Mouse (Mus musculus) gastrocnemius, postnatal 10 days (tissue): ENCODE measurements around the gene Gna13. TPM values are rescaled to one million over a fixed set of nuclear protein-coding genes. Genes with fewer than 3 reads are reported as not detected.
A peak's percentile ranks its signal among the peaks of the same experiment; 100 is the strongest.

ENCODE experiments used
- DNase-seq: peaks from one replicate; pipeline ENCODE4 v3.0.0; 2021; ENCODE audit warnings: mixed read lengths
- total RNA-seq, 2 experiments: library from RNA; stranded (reverse); gene quantifications; 2 replicates each; pipeline ENCODE4 v1.2.3; 2021

The Gna13 gene
- total RNA-seq, 2 experiments from 2014 or later: 39.3 to 42.5 TPM

DNA sequence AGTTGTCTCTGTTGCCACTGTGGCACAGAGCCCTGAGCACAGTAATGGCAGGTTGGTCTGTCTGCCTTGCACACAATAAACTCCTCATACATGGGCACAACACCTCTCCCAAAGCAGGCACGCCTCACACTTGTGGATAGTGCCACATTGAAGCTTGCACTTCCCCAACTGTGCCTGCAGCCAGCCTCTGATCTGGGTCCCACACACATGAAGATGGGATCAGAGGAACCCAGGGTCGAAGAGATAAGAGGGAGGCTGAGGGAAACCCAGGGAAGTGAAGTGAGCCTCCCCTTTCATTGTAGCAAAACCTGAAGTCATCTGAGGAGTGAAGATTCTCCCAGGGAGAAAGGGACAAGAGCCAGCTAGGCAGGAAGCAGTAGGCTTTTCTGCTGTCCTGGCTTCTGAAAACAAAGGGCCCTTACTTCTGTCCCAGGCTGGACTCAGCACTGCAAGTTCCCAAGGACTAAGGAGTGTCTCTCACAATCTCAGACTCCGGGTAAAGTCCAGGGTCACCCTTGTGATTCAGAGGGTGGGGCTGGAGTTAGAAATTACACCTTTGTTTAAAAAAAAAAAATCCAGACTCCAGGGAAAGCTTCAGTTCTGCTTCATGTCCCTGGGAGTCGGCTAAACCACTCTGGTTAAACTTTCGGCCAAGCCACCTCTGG lies 12.8 kb upstream of the Gna13 start:
- no peak for DNase-seq

DNA sequence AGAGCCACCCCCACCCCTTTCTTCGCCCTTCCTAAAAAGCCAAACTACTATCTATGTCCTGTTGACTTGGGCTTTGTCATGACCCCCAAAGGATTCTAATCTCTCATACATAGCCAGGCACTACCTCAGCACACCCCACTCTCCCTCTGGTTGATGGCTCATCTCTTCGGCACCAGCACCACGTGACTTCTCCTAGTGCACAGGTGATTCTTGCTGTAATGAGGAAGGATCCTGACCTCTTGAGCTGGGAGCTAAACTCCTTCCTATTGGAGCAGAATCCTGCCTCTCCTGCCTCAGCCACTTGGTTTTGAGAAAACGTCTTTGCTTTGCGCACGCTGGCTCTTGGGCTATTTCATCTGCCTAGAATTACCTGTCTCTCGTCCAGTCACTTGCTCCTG lies 12.3 kb upstream of the Gna13 start:
- no peak for DNase-seq

DNA sequence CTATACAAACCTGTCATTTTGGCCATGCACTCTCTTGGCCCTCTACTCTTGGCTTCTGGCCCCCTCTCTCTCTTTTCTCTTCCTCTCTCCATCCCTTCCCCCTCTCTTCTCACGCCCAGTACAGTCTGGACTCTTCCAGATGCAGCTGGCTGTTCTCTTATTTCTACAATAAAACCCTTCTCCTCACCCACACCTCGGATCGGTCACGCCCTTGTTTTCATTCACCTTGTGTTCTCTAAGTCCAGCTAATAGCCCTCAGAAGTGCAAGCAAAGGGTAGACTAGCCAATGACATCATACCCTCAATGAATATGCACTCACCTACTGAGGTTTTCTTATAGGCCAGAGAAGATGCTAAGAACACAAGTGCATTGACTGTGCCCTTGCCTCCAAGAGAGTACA lies 11.1 kb upstream of the Gna13 start:
- no peak for DNase-seq

DNA sequence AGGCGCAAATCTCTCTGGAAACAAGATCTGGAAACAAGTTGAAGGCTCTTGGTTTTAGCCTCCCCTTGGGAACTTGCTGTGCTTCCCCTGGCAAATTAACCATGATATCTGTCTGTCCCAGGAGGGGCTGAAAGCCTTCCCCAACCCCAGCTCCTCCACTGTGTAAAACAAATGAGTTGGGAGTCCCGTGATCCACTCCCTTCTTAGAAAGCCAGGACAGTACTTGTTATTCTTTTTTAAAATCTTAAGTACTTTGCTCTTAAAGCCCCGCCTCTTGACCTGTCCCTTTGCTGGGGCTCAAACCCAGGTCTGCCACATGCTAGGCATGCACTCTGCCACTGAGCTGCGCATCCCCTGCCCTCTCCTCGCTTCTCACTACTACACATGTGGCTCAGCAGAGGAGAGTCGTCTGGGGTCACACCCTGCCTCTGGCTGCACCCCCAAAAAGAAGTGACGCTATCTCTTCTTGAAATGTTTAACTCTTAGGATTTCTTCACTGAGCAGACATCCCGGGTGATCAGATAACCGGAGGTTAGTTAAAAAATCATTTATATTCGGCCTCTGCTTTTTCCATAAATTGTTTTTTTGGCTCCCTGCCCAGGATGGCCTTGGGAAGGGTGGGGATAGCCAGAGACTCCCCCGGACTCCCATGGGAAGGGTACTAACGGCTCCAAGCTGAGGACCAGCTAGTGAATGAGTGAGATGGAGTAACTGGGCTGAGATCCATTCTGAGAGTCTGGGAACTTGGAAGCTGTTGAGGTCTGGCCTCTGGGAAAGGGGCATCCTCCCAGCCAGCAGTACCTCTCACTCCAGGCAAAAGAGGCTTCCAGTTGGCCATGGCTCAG lies 9.0 kb upstream of the Gna13 start:
- no peak for DNase-seq

DNA sequence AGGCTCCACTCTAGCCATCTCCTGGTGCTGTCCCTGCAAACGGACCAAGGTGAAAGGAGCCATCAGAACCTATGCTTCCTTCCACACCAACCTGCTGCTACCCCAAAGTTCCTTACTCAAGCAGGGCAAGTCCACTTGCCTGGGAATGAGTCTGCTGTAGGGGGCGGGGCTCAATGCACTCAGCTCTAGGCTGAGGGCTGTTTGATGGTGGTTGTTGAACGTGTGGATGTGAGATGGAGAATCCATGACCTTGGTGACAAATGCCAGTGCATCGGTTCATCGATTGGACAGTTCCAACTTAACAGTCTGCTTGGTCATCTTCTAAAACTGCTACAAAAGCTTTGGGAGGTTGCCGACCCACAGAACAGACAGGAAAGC lies 8.4 kb upstream of the Gna13 start:
- DNase-seq: no peak

DNA sequence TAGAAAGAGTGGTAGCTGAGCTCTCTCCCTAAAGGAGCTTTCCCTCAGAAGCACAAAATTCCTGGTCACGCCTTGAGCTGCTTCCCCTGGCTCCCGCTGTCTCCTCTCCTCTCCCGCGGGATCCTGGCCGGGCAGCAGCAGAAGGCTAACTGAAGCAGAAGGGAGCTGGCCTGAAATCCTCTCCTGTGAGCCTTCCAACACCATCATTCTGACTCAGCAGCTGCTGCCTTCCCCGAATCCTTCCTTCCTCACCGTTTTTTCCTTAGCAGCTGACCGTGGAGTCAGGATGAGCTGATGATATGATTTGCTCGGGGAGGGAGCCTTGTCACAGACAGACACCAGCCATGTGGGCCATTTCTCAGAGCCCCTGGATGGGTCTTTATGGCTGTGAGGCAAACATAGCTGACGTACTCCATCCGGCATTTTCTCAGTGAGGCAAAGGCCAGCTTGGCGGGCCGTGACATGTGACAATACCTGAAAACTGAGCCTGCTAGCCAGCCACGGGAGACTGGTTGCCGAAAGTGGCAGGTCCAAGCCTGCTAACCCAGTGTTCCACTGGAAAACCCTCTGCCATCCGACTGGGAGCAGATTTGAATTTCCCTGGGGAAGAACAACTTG lies 6.8 kb upstream of the Gna13 start:
- DNase-seq: peak; percentile 50

DNA sequence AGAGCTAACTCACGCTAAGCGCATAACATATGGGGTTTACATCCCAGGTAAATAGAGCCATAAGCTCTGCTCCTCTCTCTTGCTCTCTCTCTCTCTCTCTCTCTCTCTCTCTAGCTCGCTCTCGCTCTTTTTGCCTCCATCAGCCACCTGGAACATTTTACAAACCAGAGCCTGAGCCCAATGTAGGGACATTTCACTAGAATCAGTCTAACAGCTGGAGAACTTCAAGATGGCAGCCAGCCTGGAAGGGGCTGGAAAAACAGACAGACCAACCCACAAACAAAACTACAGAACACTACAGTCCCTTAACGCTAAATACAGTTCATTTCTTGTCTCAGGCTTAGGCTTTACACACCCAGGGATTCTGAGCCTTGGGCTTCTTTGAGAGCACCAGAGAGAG lies 5.5 kb upstream of the Gna13 start:
- DNase-seq: no peak

DNA sequence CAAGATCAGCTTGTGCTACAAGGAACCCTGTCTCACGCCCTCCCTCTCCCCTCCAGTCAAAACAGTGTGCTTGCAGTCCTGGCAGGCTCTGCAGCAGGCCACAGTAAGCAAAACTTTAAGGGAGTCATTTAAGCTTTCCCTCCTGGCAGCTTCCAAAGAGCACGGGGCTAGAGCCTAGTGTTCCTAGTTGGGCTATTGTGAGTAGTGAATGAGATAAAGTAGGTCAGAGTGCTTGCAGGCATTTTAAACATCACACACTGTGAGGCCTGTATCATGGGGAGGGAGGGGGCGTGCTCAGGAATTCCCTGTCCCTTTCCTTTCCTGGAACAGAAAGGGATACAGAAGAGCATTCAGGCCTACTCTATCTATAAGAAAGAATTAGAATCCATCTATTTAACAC lies 4.1 kb upstream of the Gna13 start:
- DNase-seq: no peak

DNA sequence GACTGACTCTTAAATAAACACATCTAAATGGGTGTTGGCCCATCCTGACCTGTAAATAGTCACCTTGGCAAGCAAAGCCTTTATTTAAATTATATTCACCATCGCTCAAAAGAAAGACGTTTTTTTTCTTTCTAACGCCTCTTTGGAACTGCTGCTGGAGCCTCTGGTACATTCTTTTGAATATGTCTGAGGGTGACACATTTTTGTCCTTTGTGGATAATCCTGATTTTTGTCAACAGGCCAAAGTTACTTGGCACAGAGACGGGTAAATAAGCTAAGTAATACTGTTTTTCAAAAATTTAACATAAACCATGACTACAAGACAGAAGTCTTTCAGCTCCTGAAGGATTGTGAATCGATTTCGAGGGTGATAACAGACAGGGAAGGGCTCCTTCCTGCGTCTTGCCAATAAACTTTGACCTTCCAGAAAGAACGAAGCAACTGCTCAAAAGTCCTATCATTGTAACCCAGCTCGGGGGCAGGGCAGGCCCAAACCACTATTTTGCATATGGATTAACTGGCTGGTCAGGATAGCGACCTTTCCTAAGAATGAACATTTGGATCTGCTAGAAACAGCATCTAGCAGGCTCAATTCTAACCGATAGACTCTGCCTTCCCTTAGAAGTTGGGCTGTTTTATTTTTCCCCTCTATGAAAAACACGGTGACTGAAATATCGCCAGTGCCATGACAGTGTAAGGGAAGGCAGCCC lies 3.4 kb upstream of the Gna13 start:
- no peak for DNase-seq

DNA sequence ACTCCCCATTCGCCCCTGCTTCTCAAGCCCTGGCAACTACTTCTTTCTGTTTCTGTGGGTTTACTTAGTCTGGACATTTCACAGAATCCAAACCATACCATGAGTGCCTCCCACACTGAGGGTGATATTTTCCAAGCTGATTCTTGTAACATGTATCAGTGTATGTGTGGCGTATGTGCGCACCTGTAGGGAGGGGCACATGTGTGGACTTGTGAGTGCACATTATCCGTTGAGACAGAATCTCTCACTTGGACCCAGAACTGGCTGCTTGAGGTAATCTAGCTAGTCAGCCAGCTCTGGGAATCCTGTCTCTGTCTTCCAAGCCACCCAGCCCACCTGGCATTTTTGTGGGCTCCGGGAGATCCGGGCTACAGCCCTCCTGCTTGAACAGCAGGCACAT lies 2.5 kb upstream of the Gna13 start:
- no peak for DNase-seq

DNA sequence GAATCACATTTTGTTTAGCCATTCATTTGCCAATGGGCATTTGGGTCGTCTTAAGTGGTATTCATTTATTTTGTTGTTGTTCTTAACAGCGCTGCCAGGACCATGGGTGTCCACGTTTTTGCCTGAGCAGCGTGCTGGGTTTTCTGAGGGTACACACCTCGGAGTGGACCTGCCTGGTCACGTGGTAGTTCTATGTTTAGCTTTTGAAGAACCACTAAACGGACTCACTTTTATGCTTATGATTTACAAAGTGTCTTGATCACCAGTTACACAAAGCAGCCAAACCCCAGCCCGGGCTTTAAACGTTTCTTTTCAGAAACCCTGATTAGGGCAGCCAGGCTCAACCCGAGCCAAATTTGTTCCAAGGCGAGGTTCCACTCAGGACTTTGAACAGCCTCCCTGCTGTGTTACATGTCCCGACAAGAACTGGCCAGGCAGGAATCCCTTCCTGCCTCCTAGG lies 2.0 kb upstream of the Gna13 start:
- no peak for DNase-seq

DNA sequence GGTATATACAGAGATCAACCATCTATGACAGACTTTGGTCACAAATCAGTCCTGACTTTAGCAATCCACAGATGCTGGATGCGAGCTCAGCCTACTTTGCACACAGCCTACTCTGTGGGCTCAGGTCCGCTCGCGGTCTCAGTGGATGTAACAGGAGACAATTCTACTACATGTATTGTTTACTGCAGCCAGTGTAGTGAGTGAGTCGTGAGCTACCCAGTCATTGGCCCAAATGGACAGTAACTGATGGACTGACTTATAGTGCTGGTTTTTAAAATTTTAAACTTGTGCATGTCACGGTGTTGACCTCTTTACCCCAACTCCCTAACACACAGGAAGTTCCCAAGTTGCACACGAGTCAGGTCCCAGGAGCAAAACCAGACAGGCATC lies 1.4 kb upstream of the Gna13 start:
- no peak for DNase-seq

DNA sequence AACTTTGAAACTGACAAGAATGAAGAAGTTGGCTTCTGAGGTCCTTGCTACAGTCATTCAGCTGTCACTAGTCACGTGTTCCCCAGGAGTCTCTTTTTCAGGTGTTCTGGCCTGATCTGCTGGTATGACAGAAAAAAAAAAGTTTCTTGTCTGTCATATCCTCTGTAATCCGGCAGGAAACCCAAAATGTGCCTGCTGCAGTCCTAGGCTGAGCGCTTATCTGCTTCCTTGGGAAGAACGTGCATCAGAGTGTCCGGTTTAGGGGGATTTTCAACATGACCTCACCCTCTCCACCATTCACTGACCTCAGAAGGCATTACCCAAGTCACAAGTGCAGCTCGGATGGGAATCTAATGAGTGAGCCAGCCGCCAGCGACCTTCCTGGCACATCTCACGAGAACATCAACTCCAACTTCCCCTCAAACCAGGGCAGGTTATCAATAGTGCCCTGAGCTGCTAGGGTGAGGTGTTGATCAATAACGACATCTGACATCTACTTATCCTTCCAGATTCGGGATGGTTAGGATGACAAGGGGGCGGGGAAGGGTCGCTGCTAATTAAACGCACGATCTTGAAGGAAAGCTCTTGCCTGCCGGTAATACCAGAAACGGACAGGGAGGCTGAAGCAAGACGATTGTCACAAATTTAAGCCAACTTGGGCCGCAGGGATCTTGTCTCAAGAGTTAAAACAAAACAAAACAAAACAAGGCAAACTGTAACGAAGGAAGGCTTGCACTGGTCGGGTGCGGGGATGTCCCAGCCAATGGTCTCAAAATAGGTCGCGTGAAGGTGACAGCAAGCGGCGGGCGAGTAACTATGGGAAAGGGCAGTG lies 784 bp upstream of the Gna13 start:
- no peak for DNase-seq

DNA sequence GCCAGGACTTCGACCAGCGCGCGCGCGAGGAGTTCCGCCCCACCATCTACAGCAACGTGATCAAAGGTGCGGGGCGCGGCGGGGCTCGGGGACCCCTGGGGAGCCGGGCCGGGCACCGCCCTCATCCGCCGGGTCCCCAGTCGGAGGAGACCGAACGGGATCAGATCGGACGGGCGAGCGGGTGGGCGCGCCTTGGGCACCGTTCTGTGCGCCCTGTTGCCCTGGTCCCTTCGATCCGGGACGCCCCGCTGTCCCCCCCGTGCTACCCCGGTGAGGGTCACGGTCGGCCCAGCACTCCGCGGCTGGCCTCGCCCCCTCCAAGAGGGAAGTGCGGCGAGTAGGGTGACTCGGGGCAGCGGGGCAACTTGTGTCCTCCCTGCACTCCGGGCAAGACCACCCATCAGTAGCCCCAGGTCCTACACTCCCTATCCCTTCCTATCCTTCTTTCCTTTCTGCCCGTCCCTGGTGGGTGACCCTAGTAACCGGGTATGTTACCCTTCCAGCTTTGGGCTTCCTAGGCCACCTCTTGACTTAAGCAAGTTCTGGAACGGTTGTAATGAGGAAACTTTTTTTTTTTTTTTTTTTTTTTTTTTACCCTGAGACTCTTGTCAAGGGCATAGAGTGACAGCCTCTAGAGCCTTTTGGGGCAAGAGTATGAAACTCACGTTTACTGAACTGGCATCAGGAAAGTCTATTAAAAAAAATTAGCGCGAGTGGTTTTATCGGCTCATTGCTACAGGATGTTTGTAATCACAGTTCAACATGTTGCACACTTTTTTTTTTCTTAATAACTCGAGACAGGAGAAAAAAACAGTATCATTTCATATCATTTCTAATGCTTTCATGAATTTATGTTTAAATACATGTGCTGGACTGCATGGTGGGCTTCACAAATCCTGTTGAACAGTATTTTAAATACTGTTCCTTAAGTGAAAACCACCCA lies 831 bp downstream of the Gna13 start:
- DNase-seq: peak; percentile 56

DNA sequence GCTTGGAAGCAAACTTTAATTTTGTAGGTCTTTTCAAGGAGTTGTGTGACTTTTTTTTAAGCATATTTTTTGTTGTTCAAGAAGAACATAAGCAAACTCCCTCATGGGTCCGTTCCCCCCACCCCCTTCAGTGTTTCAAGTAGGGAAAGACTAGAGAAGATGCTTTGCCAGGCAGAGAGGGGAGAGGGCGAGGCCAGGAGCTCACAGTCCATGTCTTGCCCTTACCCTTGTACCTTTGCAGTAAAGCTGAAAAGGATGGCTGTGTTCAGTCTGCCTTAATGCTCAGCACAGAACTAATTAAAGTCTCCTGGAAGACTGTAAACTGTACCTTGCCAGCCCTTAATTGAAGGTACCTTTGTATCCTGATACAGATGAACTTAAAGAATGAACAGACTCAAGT lies 1.7 kb downstream of the Gna13 start:
- no peak for DNase-seq

DNA sequence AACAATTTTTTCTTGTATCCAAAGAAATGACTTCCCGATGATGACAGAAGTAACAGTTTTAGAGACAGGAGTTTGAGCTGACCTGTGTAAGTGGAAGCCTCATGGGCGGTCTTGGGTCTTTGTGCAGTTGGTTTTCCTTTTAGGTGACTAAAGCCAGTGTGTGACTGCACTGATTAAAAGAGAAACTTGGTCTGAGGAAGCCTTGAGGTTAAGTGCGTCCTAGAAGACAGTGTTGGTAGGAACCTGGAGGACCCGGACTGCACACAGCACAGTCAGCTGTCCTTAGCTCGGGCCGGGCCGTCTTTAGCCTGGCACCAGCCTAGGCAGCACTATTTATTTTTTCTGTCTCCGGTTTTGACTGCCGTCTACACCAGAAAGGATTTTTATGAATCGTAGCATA lies 2.2 kb downstream of the Gna13 start:
- no peak for DNase-seq

DNA sequence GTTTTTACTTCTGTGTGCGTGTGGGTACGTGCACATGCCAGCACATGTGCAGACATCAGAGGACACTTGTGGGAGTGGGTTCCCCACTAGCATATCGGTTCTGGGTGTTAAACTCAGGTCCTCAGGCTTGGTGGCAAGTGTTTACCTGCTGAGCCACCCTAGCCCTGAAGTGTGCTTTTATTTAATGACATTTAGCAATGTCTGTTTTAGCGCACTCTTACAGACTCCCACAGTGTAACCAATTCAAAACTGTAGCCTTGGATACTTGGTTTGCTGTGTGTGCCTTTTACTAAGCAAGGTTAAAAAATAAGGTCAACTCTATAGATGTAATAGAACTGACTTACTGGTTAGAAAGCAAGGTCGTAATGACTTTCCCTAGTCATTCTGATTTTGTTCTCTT lies 3.2 kb downstream of the Gna13 start:
- DNase-seq: no peak

DNA sequence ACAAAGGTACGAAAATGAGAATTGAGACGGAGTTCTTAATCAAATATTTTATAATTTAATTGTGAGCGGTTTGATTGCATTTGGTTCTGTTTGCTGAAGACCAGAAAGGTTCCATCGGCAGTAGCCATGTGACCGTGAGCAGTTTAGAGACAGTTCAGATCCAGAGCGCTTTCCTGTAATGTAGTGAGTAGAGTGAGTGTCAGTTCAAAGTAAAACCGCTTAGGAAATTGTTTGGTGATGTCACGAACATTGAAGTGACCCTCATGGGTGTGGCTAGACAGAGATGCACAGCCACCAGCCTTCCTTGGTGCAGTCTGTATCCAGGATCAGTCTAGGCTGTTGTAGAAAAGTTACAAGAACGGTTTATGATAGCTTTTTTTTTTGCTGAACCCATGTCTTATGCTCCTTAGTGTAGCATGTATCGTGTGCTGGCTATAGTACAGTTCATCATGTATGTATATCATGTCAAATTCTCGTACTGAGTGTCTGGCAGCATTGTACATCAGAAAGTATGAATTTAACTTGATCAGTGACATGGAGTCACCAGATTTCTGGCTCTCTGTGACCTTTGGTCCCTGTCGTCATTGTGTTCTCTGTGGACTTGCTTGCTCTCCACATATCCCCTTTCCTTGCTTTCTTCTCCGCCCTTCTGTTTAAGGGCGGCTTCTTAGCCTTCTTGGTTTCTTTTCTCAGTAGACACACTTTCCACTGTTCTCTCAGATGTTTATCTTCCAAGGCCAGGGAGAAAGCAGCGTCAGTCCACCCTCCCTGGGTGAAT lies 4.4 kb downstream of the Gna13 start:
- no peak for DNase-seq

DNA sequence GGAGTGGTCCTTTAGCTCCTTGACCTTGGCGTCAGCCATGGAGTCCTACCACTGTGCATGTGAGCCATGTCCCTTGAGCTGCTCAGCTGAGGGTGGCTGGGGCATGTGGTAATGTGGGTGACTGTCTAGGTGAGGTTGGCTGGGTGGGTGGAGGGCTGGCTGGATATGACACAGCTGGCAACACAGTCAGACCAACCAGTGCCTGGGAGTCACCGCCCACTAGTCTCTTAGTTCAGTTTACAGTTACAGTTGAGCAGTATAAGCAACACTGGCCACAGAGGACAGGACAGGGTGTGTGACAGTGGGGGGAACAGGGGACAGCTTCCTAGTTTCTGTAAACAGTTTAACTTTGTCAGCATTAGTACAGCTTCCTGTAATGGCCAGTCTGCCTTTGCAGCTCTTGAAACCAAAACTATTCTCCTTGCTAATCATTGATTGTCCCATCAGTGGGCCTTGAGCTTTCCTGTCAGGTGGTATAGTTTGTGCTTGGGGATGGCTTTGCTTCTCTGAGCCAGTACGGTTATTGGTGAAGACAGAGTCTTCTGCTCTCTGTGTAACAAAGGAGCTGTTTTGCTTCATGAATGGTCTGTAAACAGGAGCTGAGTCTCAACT lies 6.5 kb downstream of the Gna13 start:
- DNase-seq: no peak

DNA sequence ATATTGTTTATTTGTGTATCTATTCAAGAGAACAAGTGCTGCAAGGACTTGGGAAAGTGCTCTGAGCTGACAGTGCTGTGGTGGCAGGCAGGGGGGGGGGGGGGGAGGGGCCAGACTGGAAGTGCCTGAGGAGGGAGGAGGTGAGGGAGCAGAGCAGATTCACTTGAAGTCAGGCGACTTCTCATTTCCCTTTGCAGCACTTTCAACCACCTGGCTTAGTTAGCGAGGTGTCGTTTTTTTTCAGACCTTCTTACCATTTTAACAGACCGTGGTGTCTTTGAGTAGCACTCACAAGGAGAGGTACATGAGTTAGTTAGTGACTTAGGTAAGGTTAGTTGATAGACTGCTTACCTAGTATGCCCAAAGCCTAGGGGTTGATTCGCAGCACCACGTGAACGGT lies 12.8 kb downstream of the Gna13 start:
- no peak for DNase-seq
